Mouse (Mus musculus) lung, embryonic 14.5 days (tissue): ENCODE results near the gene Rrp36. TPM values are rescaled to one million over a fixed set of nuclear protein-coding genes. Genes with fewer than 3 reads are reported as not detected.

Experiments
- ATAC-seq: fragments of 200-750 bp; cut with Nextera tagmentation; 2 replicates; pipeline ENCODE4 v1.8.0; 2017; ENCODE audit warnings: mild to moderate bottlenecking, moderate TSS enrichment, moderate library complexity; ENCODE audit not compliant: insufficient read depth
- DNase-seq: peaks from one replicate; pipeline ENCODE4 v3.0.0-alpha.2; 2015
- H3K27ac ChIP-seq: fragments of 300-500 bp; sonication (generic); 2 replicates; pipeline ENCODE4 v1.5.1; 2014; ENCODE audit warnings: low read depth, mild to moderate bottlenecking, moderate library complexity
- H3K27me3 ChIP-seq: fragments of 300-500 bp; sonication (generic); 2 replicates; pipeline ENCODE4 v1.6.1; 2014; ENCODE audit warnings: low read length, control low read depth; ENCODE audit not compliant: insufficient read depth
- H3K36me3 ChIP-seq: fragments of 300-500 bp; sonication (generic); 2 replicates; pipeline ENCODE4 v1.6.1; 2014; ENCODE audit warnings: control low read depth; ENCODE audit not compliant: insufficient read depth
- H3K4me1 ChIP-seq: fragments of 300-500 bp; sonication (generic); 2 replicates; pipeline ENCODE4 v1.6.1; 2014; ENCODE audit warnings: antibody characterized with exemption, control low read depth; ENCODE audit not compliant: insufficient read depth
- H3K4me2 ChIP-seq: fragments of 300-500 bp; sonication (generic); 2 replicates; pipeline ENCODE4 v1.6.1; 2014; ENCODE audit warnings: mild to moderate bottlenecking
- H3K4me3 ChIP-seq: fragments of 300-500 bp; sonication (generic); 2 replicates; pipeline ENCODE4 v1.5.1; 2014; ENCODE audit warnings: low read depth, low read length
- H3K9ac ChIP-seq: fragments of 300-500 bp; sonication (generic); 2 replicates; pipeline ENCODE4 v1.6.1; 2014
- H3K9me3 ChIP-seq: fragments of 300-500 bp; sonication (generic); 2 replicates; pipeline ENCODE4 v1.6.1; 2016; ENCODE audit warnings: low read depth, low read length, control low read depth
- CTCF ChIP-seq: IDR thresholded peaks from 2 replicates; pipeline ENCODE4 v1.5.1; 2016; ENCODE audit warnings: antibody characterized with exemption, low read depth
- WGBS: fragments of 180-500 bp; shearing (Covaris S2); extraction: QIAGEN DNeasy Blood & Tissue Kit; methylation state at CpG from one replicate; pipeline ENCODE4 v1.1.7; 2014; 5-methylcytosine and 5-hydroxymethylcytosine counted together
- polyA plus RNA-seq: library from polyadenylated mRNA; unstranded; fragments of >200 nt; fragmentation: Nextera tagmentation; extraction: Ambion mirVana; gene quantifications from 2 replicates; pipeline ENCODE4 v1.2.1, GENCODE M21; 2014

The Rrp36 gene
- polyA plus RNA-seq, 1 experiment from 2014 or later: 48.5 TPM

- no peak for DNase-seq
- H3K4me1 ChIP-seq: peaks cover 23% of the 10 kb centered on the region
- H3K9ac ChIP-seq: peak within 1 kb of the TSS; percentile 66
- peaks cover 48% of the 10 kb centered on the region for H3K36me3 ChIP-seq
- no peaks in the 10 kb centered on the region for H3K9me3 ChIP-seq
- no peaks in the 10 kb centered on the region for H3K27me3 ChIP-seq
- H3K4me2 ChIP-seq: peak within 1 kb of the TSS; percentile 88
- ATAC-seq: no peak
- H3K4me3 ChIP-seq: peak within 1 kb of the TSS; percentile 69
- H3K27ac ChIP-seq: peak within 1 kb of the TSS; percentile 85
- no peak for TF ChIP-seq CTCF
- WGBS: 80% methylated on average over 8 of the region's 9 CpGs
Measured at GRCm38 (mm10) chr17:46678416-46678815, 4.3 kb upstream of the Rrp36 start, which contains the start of gene Mea1. Gene Mea1 (plus strand): TSS chr17:46678793.

- TF ChIP-seq CTCF: no peak
- H3K27me3 ChIP-seq: no peaks in the 10 kb centered on the region
- H3K4me2 ChIP-seq: peak overlapping the region; percentile 93
- H3K36me3 ChIP-seq: peaks cover 56% of the 10 kb centered on the region
- H3K4me1 ChIP-seq: peaks cover 18% of the 10 kb centered on the region
- DNase-seq: no peak
- 18% methylated on average over 15 of the region's 15 CpGs for WGBS
- H3K4me3 ChIP-seq: peak overlapping the region; percentile 78
- H3K27ac ChIP-seq: peak overlapping the region; percentile 82
- H3K9ac ChIP-seq: peak overlapping the region; percentile 82
- peak; percentile 44 for ATAC-seq
- no peaks in the 10 kb centered on the region for H3K9me3 ChIP-seq
Measured at GRCm38 (mm10) chr17:46674530-46675283, 555 bp upstream of the Rrp36 start.

- DNase-seq (no peak), ATAC-seq (no peak)
- H3K4me1 ChIP-seq: peaks cover 9% of the 10 kb centered on the region
- 90% methylated on average over 10 of the region's 10 CpGs for WGBS
- H3K4me2 ChIP-seq: no peak overlapping the region
- H3K4me3 ChIP-seq: no peak overlapping the region
- H3K9ac ChIP-seq: no peak overlapping the region
- peaks cover 56% of the 10 kb centered on the region for H3K36me3 ChIP-seq
- no peaks in the 10 kb centered on the region for H3K9me3 ChIP-seq
- no peak overlapping the region for H3K27ac ChIP-seq
- no peaks in the 10 kb centered on the region for H3K27me3 ChIP-seq
- TF ChIP-seq CTCF: no peak
Measured at GRCm38 (mm10) chr17:46669911-46670310, 4.2 kb downstream of the Rrp36 start.

- no peaks in the 10 kb centered on the region for H3K4me1 ChIP-seq
- no peaks in the 10 kb centered on the region for H3K27me3 ChIP-seq
- WGBS: 82% methylated on average over 16 of the region's 16 CpGs
- DNase-seq (no peak), ATAC-seq (no peak)
- H3K4me3 ChIP-seq: no peak overlapping the region
- no peak overlapping the region for H3K27ac ChIP-seq
- H3K9me3 ChIP-seq: no peaks in the 10 kb centered on the region
- no peak overlapping the region for H3K9ac ChIP-seq
- no peak for TF ChIP-seq CTCF
- no peak overlapping the region for H3K4me2 ChIP-seq
- peaks cover 74% of the 10 kb centered on the region for H3K36me3 ChIP-seq
Measured at GRCm38 (mm10) chr17:46667712-46668111, 6.4 kb downstream of the Rrp36 start.

GRCm38 (mm10) chr17:46662730-46663129 lies 11.4 kb downstream of the Rrp36 start:
- WGBS: 78% methylated on average over 5 of the region's 5 CpGs
- Histone ChIP-seq H3K4me3 (no peak overlapping the region), H3K27me3 (no peaks in the 10 kb centered on the region), H3K4me2 (no peak overlapping the region), H3K9me3 (no peaks in the 10 kb centered on the region), H3K27ac (no peak overlapping the region), H3K36me3 (peaks cover 91% of the 10 kb centered on the region), H3K9ac (no peak overlapping the region), H3K4me1 (no peaks in the 10 kb centered on the region)
- ATAC-seq: no peak
- no peak for DNase-seq
- TF ChIP-seq CTCF: no peak

- no peak for DNase-seq
- Histone ChIP-seq H3K27me3 (no peaks in the 10 kb centered on the region), H3K9me3 (no peaks in the 10 kb centered on the region), H3K36me3 (peaks cover 93% of the 10 kb centered on the region), H3K27ac (no peak overlapping the region), H3K4me2 (no peak overlapping the region), H3K4me1 (no peaks in the 10 kb centered on the region), H3K9ac (no peak overlapping the region), H3K4me3 (no peak overlapping the region)
- WGBS: 90% methylated on average over 12 of the region's 12 CpGs
- TF ChIP-seq CTCF: no peak
- no peak for ATAC-seq
Measured at GRCm38 (mm10) chr17:46661981-46662380, 12.2 kb downstream of the Rrp36 start.

GRCm38 (mm10) chr17:46661351-46661750 lies 12.8 kb downstream of the Rrp36 start:
- Histone ChIP-seq H3K4me3 (no peak overlapping the region), H3K27me3 (no peaks in the 10 kb centered on the region), H3K27ac (no peak overlapping the region), H3K36me3 (peaks cover 93% of the 10 kb centered on the region), H3K9ac (no peak overlapping the region), H3K9me3 (no peaks in the 10 kb centered on the region), H3K4me1 (no peaks in the 10 kb centered on the region), H3K4me2 (no peak overlapping the region)
- no peak for TF ChIP-seq CTCF
- no peak for ATAC-seq
- 91% methylated on average over 9 of the region's 9 CpGs for WGBS
- DNase-seq: no peak
